Mouse (Mus musculus): ENCODE results near the gene Psip1. TPM values are rescaled to one million over a fixed set of nuclear protein-coding genes. Genes with fewer than 3 reads are reported as not detected.
"Not testable (repeated sequence)": the region's sequence is repeated elsewhere in the genome, so short reads cannot be mapped to it uniquely, and the experiment has no call there.

Psip1 gene
- 311 TPM in 1 of 2 replicates, not detected in the other for polyA plus RNA-seq (2012; ENCODE audit: insufficient read depth, insufficient read length, low replicate concordance, missing spikeins)

- H3K4me3 ChIP-seq (ENCODE audit: insufficient read depth, low read depth, low read length), result peak within 1 kb of the TSS; percentile 80
- TF ChIP-seq POLR2A (IDR thresholded peaks at IDR 0.05; ENCODE audit: insufficient read depth, low read depth, low read length) (peak; percentile 33), CTCF (IDR thresholded peaks at IDR 0.05; ENCODE audit: insufficient read depth, low read depth, low read length) (0 out of 2 replicates have a peak, but pooled peaks have one; percentile 13)
- H3K4me1 ChIP-seq (ENCODE audit: control insufficient read depth, insufficient read depth, low read length), result peaks cover 5% of the 10 kb centered on the region; the same call in 1 of the 2 replicates
- under 1% methylated on average over 81 of the region's 86 CpGs for WGBS
- peak within 1 kb of the TSS; percentile 98 for H3K27ac ChIP-seq (ENCODE audit: insufficient read depth, low read depth, low read length)
Measured at GRCm38 (mm10) chr4:83486117-83486901, at the start of gene Psip1. TSS of gene Psip1 (minus strand) at chr4:83486459.

- Histone ChIP-seq H3K4me1 (ENCODE audit: control insufficient read depth, insufficient read depth, low read length) (no peaks in the 10 kb centered on the region), H3K27ac (ENCODE audit: insufficient read depth, low read depth, low read length) (no peak overlapping the region), H3K4me3 (ENCODE audit: insufficient read depth, low read depth, low read length) (no peak overlapping the region)
- TF ChIP-seq CTCF (IDR thresholded peaks at IDR 0.05; ENCODE audit: insufficient read depth, low read depth, low read length), result no peak
- TF ChIP-seq POLR2A (IDR thresholded peaks at IDR 0.05; ENCODE audit: insufficient read depth, low read depth, low read length), result no peak
- WGBS, result 89% methylated on average over 7 of the region's 7 CpGs
Measured at GRCm38 (mm10) chr4:83534024-83534423, 47.8 kb upstream of the Psip1 start.

- Histone ChIP-seq H3K27ac (ENCODE audit: insufficient read depth, low read depth, low read length) (no peak overlapping the region), H3K4me1 (ENCODE audit: control insufficient read depth, insufficient read depth, low read length) (no peaks in the 10 kb centered on the region), H3K4me3 (ENCODE audit: insufficient read depth, low read depth, low read length) (no peak overlapping the region)
- WGBS, result 91% methylated on average over 9 of the region's 9 CpGs
- no peak for TF ChIP-seq POLR2A (IDR thresholded peaks at IDR 0.05; ENCODE audit: insufficient read depth, low read depth, low read length)
Measured at GRCm38 (mm10) chr4:83533168-83533911, 47.1 kb upstream of the Psip1 start.

- H3K4me3 ChIP-seq (ENCODE audit: insufficient read depth, low read depth, low read length); H3K4me1 ChIP-seq (ENCODE audit: control insufficient read depth, insufficient read depth, low read length); H3K27ac ChIP-seq (ENCODE audit: insufficient read depth, low read depth, low read length): not testable (repeated sequence)
- WGBS, result 98% methylated on average over 4 of the region's 4 CpGs
Measured at GRCm38 (mm10) chr4:83530060-83530459, 43.8 kb upstream of the Psip1 start.

GRCm38 (mm10) chr4:83527921-83528320, 41.7 kb upstream of the Psip1 start:
- Histone ChIP-seq H3K27ac (ENCODE audit: insufficient read depth, low read depth, low read length) (no peak overlapping the region), H3K4me1 (ENCODE audit: control insufficient read depth, insufficient read depth, low read length) (no peaks in the 10 kb centered on the region; the same call in 1 of the 2 replicates), H3K4me3 (ENCODE audit: insufficient read depth, low read depth, low read length) (no peak overlapping the region)
- no peak for TF ChIP-seq POLR2A (IDR thresholded peaks at IDR 0.05; ENCODE audit: insufficient read depth, low read depth, low read length)
- TF ChIP-seq CTCF (IDR thresholded peaks at IDR 0.05; ENCODE audit: insufficient read depth, low read depth, low read length), result no peak

- TF ChIP-seq CTCF (IDR thresholded peaks at IDR 0.05; ENCODE audit: insufficient read depth, low read depth, low read length), result no peak
- TF ChIP-seq POLR2A (IDR thresholded peaks at IDR 0.05; ENCODE audit: insufficient read depth, low read depth, low read length), result no peak
- 71% methylated on average over 6 of the region's 6 CpGs for WGBS
- Histone ChIP-seq H3K27ac (ENCODE audit: insufficient read depth, low read depth, low read length) (no peak overlapping the region), H3K4me1 (ENCODE audit: control insufficient read depth, insufficient read depth, low read length) (no peaks in the 10 kb centered on the region; the same call in 1 of the 2 replicates), H3K4me3 (ENCODE audit: insufficient read depth, low read depth, low read length) (no peak overlapping the region)
Measured at GRCm38 (mm10) chr4:83526988-83527334, 40.7 kb upstream of the Psip1 start.

GRCm38 (mm10) chr4:83526270-83526987, 40.2 kb upstream of the Psip1 start:
- H3K4me3 ChIP-seq (ENCODE audit: insufficient read depth, low read depth, low read length), result no peak overlapping the region
- H3K27ac ChIP-seq (ENCODE audit: insufficient read depth, low read depth, low read length), result no peak overlapping the region
- no peak for TF ChIP-seq POLR2A (IDR thresholded peaks at IDR 0.05; ENCODE audit: insufficient read depth, low read depth, low read length)
- TF ChIP-seq CTCF (IDR thresholded peaks at IDR 0.05; ENCODE audit: insufficient read depth, low read depth, low read length), result no peak
- WGBS, result 12% methylated on average over 13 of the region's 13 CpGs
- H3K4me1 ChIP-seq (ENCODE audit: control insufficient read depth, insufficient read depth, low read length), result no peaks in the 10 kb centered on the region; the same call in 1 of the 2 replicates

- TF ChIP-seq POLR2A (IDR thresholded peaks at IDR 0.05; ENCODE audit: insufficient read depth, low read depth, low read length) (no peak), CTCF (IDR thresholded peaks at IDR 0.05; ENCODE audit: insufficient read depth, low read depth, low read length) (no peak)
- H3K4me3 ChIP-seq (ENCODE audit: insufficient read depth, low read depth, low read length), result peak overlapping the region; percentile 97
- H3K4me1 ChIP-seq (ENCODE audit: control insufficient read depth, insufficient read depth, low read length), result no peaks in the 10 kb centered on the region; the same call in 1 of the 2 replicates
- H3K27ac ChIP-seq (ENCODE audit: insufficient read depth, low read depth, low read length), result no peak overlapping the region
- WGBS, result 1% methylated on average over 18 of the region's 18 CpGs
Measured at GRCm38 (mm10) chr4:83525690-83526055, 39.4 kb upstream of the Psip1 start.

Data from olfactory bulb, adult 2 months (tissue).